Mouse (Mus musculus) kidney, postnatal 0 days (tissue): ENCODE measurements around the gene Il17rc. TPM values are rescaled to one million over a fixed set of nuclear protein-coding genes. Genes with fewer than 3 reads are reported as not detected.
A peak's percentile ranks its signal among the peaks of the same experiment; 100 is the strongest.

Experiments
- ATAC-seq: fragments of 200-750 bp; cut with Nextera tagmentation; replicated peaks from 2 replicates; pipeline ENCODE4 v1.8.0; 2017; ENCODE audit warnings: low read depth, moderate number of reproducible peaks, moderate TSS enrichment, moderate library complexity; ENCODE audit not compliant: low FRiP score
- DNase-seq: peaks from one replicate; pipeline ENCODE4 v3.0.0-alpha.2; 2016; ENCODE audit warnings: low spot score
- H3K27ac ChIP-seq: fragments of 300-500 bp; sonication (generic); 2 replicates; pipeline ENCODE4 v1.5.1; 2014; ENCODE audit warnings: mild to moderate bottlenecking
- H3K27me3 ChIP-seq: fragments of 300-500 bp; sonication (generic); 2 replicates; pipeline ENCODE4 v1.6.1; 2014; ENCODE audit warnings: low read length, mixed read lengths; ENCODE audit not compliant: insufficient read depth
- H3K36me3 ChIP-seq: fragments of 300-500 bp; sonication (generic); 2 replicates; pipeline ENCODE4 v1.6.1; 2014; ENCODE audit warnings: low read length, mixed read lengths; ENCODE audit not compliant: insufficient read depth
- H3K4me1 ChIP-seq: fragments of 300-500 bp; sonication (generic); replicated peaks from 2 replicates; pipeline ENCODE4 v1.6.1; 2014; ENCODE audit warnings: antibody characterized with exemption, low read length, mixed read lengths; ENCODE audit not compliant: insufficient read depth
- H3K4me2 ChIP-seq: fragments of 300-500 bp; sonication (generic); 2 replicates; pipeline ENCODE4 v1.6.1; 2014; ENCODE audit warnings: mild to moderate bottlenecking, low read length, moderate library complexity, mixed read lengths
- H3K4me3 ChIP-seq: fragments of 300-500 bp; sonication (generic); replicated peaks from 2 replicates; pipeline ENCODE4 v1.5.1; 2014; ENCODE audit warnings: low read depth, low read length
- H3K9ac ChIP-seq: fragments of 300-500 bp; sonication (generic); 2 replicates; pipeline ENCODE4 v1.6.1; 2014; ENCODE audit warnings: low read depth, low read length
- H3K9me3 ChIP-seq: fragments of 300-500 bp; sonication (generic); replicated peaks from 2 replicates; pipeline ENCODE4 v1.6.1; 2016; ENCODE audit warnings: low read length, inconsistent platforms, mixed read lengths
- CTCF ChIP-seq: IDR thresholded peaks from 2 replicates; pipeline ENCODE4 v1.5.1; 2016; ENCODE audit warnings: antibody characterized with exemption, low read depth, mild to moderate bottlenecking, moderate library complexity
- WGBS: fragments of 180-500 bp; shearing (Covaris S2); extraction: QIAGEN DNeasy Blood & Tissue Kit; methylation state at CpG from one replicate; pipeline ENCODE4 v1.1.7; 2014; 5-methylcytosine and 5-hydroxymethylcytosine counted together
- polyA plus RNA-seq: library from polyadenylated mRNA; unstranded; fragments of >200 nt; fragmentation: Nextera tagmentation; extraction: Ambion mirVana; gene quantifications from 2 replicates; pipeline ENCODE4 v1.2.1, GENCODE M21; 2015

The Il17rc gene
- polyA plus RNA-seq, 1 experiment from 2014 or later: 28.0 TPM

DNA sequence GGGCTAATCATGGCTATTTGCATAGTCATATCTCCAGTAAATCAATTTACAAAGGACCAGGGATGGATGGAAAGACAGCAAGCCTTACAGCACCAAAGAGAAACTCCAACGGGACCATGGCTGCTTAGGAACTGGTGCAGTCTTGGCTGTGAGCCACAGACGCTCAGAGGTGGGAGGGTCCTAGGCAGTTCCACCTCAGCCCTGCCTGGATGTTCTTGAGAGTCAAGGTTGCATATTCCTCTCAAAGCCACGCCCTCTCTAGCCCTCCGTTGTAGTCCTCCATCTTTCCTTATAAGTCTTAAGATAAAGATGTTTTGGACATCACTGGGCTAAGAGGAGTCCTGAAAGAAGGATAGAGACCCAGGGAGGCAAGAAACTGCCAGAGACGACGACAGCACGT, 7.2 kb upstream of the Il17rc start:
- H3K4me3 ChIP-seq: no peak overlapping the region
- H3K9me3 ChIP-seq: no peaks in the 10 kb centered on the region
- 64% methylated on average over 7 of the region's 7 CpGs for WGBS
- H3K4me2 ChIP-seq: no peak overlapping the region
- H3K4me1 ChIP-seq: 0 out of 2 replicates have a peak, but pooled peaks cover 4% of the 10 kb centered on the region
- H3K36me3 ChIP-seq: no peaks in the 10 kb centered on the region
- H3K27me3 ChIP-seq: no peaks in the 10 kb centered on the region
- H3K9ac ChIP-seq: no peak overlapping the region
- no peak for ATAC-seq
- H3K27ac ChIP-seq: no peak overlapping the region
- no peak for TF ChIP-seq CTCF
- no peak for DNase-seq

DNA sequence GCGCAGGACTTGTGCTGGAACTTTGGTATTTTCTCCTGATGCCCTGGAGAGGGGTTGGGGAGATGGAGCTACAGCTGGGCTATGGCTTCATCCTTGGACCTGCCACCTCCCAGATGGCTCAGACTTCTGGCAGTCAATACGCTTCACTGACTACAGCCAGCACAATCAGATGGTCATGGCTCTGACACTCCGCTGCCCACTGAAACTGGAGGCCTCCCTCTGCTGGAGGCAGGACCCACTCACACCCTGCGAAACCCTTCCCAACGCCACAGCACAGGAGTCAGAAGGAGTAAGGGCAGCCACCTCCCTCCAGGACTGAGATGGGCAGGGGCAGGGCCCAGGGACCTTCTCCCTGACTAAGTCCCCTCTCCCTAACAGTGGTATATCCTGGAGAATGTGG, 5.6 kb upstream of the Il17rc start:
- ATAC-seq (peak; percentile 68), DNase-seq (peak; percentile 74)
- Histone ChIP-seq H3K27ac (no peak overlapping the region), H3K4me1 (0 out of 2 replicates have a peak, but pooled peaks cover 5% of the 10 kb centered on the region), H3K4me2 (no peak overlapping the region), H3K27me3 (no peaks in the 10 kb centered on the region), H3K9ac (no peak overlapping the region), H3K4me3 (no peak overlapping the region), H3K36me3 (no peaks in the 10 kb centered on the region), H3K9me3 (no peaks in the 10 kb centered on the region)
- WGBS: 32% methylated on average over 5 of the region's 5 CpGs
- peak; percentile 82 for TF ChIP-seq CTCF

GRCm38 (mm10) chr6:113468512-113468911, 2.7 kb upstream of the Il17rc start:
- 73% methylated on average over 3 of the region's 3 CpGs for WGBS
- Histone ChIP-seq H3K4me3 (no peak overlapping the region), H3K36me3 (no peaks in the 10 kb centered on the region), H3K4me1 (peaks cover 26% of the 10 kb centered on the region; the same call in 1 of the 2 replicates), H3K27ac (no peak overlapping the region; the same call in 1 of the 2 replicates), H3K9ac (no peak overlapping the region), H3K9me3 (no peaks in the 10 kb centered on the region), H3K4me2 (peak overlapping the region; percentile 72; the same call in 1 of the 2 replicates), H3K27me3 (no peaks in the 10 kb centered on the region)
- ATAC-seq (no peak), DNase-seq (no peak)
- TF ChIP-seq CTCF: no peak

- WGBS: 8% methylated on average over 9 of the region's 9 CpGs
- peak; percentile 87 for DNase-seq
- Histone ChIP-seq H3K4me1 (peaks cover 26% of the 10 kb centered on the region; the same call in 1 of the 2 replicates), H3K36me3 (no peaks in the 10 kb centered on the region), H3K27me3 (no peaks in the 10 kb centered on the region), H3K9ac (peak overlapping the region; percentile 29; the same call in 1 of the 2 replicates), H3K9me3 (no peaks in the 10 kb centered on the region), H3K4me3 (peak overlapping the region; percentile 33), H3K27ac (no peak overlapping the region), H3K4me2 (peak overlapping the region; percentile 72)
- TF ChIP-seq CTCF: peak; percentile 70; the same call in 1 of the 2 replicates
- ATAC-seq: peak; percentile 67
Measured at GRCm38 (mm10) chr6:113469021-113469420, 2.2 kb upstream of the Il17rc start.

- peak overlapping the region; percentile 29; the same call in 1 of the 2 replicates for H3K9ac ChIP-seq
- peak; percentile 78 for TF ChIP-seq CTCF
- no peak overlapping the region for H3K27ac ChIP-seq
- 1% methylated on average over 31 of the region's 31 CpGs for WGBS
- no peaks in the 10 kb centered on the region for H3K27me3 ChIP-seq
- DNase-seq (peak; percentile 87), ATAC-seq (peak; percentile 50)
- H3K4me2 ChIP-seq: peak overlapping the region; percentile 72
- peak overlapping the region; percentile 33 for H3K4me3 ChIP-seq
- H3K4me1 ChIP-seq: peaks cover 26% of the 10 kb centered on the region; the same call in 1 of the 2 replicates
- no peaks in the 10 kb centered on the region for H3K9me3 ChIP-seq
- H3K36me3 ChIP-seq: no peaks in the 10 kb centered on the region
Measured at GRCm38 (mm10) chr6:113469432-113469831, 1.8 kb upstream of the Il17rc start.

GRCm38 (mm10) chr6:113472061-113472460, 834 bp downstream of the Il17rc start:
- peak overlapping the region; percentile 36; the same call in 1 of the 2 replicates for H3K4me3 ChIP-seq
- H3K9me3 ChIP-seq: no peaks in the 10 kb centered on the region
- no peak for DNase-seq
- peak; percentile 12; the same call in 1 of the 2 replicates for TF ChIP-seq CTCF
- WGBS: 70% methylated on average over 10 of the region's 10 CpGs
- H3K27me3 ChIP-seq: no peaks in the 10 kb centered on the region
- ATAC-seq: no peak
- peak overlapping the region; percentile 82 for H3K27ac ChIP-seq
- H3K36me3 ChIP-seq: no peaks in the 10 kb centered on the region
- peak overlapping the region; percentile 10; the same call in 1 of the 2 replicates for H3K9ac ChIP-seq
- peak overlapping the region; percentile 77 for H3K4me2 ChIP-seq
- H3K4me1 ChIP-seq: peaks cover 26% of the 10 kb centered on the region; the same call in 1 of the 2 replicates
